Mouse (Mus musculus) cerebellum, postnatal 14 days (tissue): ENCODE data around the gene 2410002F23Rik.
A peak's percentile ranks its signal among the peaks of the same experiment; 100 is the strongest.
"Not testable (repeated sequence)": the region's sequence is repeated elsewhere in the genome, so short reads cannot be mapped to it uniquely, and the experiment has no call there.

Experiments
- DNase-seq, 2 experiments: peaks; one replicate each; pipeline ENCODE4 v3.0.0; 2021; ENCODE audit warnings: mixed read lengths in 2 of 2

Gene 2410002F23Rik

GRCm38 (mm10) chr7:44246055-44246983, at the start of gene 2410002F23Rik, which contains the start of gene 1700028J19Rik:
Gene 2410002F23Rik, plus strand, starts transcription at chr7:44246722.
Gene 1700028J19Rik, minus strand, starts transcription at chr7:44246695.
- DNase-seq, result peak; percentile 96

GRCm38 (mm10) chr7:44197891-44198290, 48.6 kb upstream of the 2410002F23Rik start, which contains the start of gene Klk1b3:
Gene Klk1b3, plus strand, starts transcription at chr7:44198191.
- DNase-seq, result no peak

DNA sequence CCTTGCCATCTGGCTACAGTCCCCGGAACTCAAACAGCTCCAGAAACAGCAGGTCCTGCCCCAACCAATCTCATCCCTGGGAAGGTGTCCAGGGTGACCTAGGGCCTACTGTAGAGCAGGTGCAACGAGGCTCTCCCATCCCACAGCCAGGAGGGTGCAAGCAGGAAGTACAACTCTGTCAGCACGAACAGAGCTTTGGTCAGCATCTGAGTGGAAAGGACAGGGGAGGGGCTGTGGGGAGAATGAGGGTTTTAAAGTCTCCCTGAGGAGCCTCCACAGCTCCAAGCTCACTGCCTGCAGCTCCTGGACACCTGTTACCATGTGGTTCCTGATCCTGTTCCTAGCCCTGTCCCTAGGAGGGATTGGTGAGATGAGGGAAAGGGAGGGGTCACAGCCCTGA, 39.4 kb upstream of the 2410002F23Rik start, which contains the start of gene Klk1b4:
Gene Klk1b4, plus strand, starts transcription at position 301 of the 400 bp plus-strand sequence.
- DNase-seq, result not testable (repeated sequence)

- DNase-seq, result no peak
Observed at GRCm38 (mm10) chr7:44208307-44208706, 38.2 kb upstream of the 2410002F23Rik start.

DNA sequence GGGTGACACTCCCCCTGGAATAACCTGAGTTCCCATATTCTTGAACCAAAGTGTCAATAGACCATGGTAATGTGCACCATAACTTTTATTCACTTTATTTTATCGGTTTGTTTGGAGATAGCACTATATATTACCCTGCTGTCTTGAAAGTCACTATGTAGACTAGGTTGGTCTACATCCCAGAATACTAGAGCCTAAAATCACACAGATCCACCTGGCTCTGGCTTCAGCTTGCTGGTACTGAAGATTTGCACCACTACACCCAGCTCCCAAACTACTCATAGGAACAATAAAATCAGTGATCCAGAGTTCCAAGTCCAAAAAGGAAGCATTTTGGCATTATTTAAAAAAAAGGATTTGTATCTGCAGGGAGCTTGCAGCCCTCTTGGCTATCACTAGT, 30.9 kb upstream of the 2410002F23Rik start, which contains the start of gene Klk1b5:
Gene Klk1b5, plus strand, starts transcription at position 301 of the 400 bp plus-strand sequence.
- DNase-seq, result no peak

DNA sequence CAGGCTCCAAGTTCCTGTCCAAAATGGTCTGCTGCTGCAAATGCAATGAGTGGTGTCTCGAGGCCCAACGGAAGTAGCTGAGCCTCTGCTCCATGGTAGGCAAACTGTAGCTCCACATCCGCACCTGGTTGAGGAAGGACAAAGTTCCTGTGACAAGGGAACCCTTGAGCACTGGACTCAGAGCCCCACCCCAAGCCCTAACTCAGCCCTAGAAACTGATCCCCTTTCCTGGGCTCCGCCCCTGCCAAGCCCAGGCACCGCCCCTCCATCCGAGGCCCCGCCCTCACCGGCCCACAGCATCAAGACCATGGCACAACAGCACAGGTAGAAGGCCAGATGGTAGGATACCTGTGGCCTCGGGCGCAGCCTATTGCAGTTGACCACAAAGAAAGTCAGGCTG, 24.9 kb upstream of the 2410002F23Rik start:
- not testable (repeated sequence) for DNase-seq

DNA sequence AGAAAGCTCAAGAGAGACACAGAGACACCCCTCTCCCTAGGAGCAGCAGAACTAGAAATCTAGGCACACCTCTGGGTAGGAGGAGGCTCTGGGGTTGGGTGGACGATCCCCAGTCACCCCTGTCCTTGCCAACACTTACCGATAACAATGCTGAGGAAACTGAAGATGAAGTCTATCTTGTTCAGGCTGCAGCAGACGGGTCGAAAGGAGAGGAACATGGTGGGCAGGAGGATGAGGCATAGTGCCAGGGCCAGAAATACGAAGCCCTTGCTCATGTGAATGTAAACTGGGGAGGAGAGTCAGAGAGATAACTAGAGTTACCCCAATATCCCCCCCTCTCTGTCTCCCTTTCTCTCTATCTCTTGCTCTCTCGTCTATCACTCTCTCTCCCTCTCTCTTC, 24.2 kb upstream of the 2410002F23Rik start:
- not testable (repeated sequence) for DNase-seq

DNA sequence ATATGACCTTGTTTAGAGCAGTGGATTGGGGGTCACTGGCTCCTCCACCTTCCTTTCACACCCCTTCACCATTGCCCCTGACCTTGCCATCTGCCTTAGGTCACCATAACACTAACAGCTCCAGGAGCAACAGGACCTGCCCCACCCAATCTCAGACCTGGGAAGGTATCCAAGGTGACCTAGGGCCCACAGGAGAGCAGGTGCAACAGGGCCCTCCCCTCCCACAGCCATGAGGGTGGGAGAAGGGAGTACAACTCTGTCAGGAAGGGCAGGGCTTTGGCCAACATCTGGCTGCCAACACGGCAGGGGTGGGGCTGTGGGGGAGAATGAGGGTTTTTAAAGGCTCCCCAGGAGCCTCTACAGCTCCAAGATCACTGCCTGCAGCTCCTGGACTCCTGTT, 21.4 kb upstream of the 2410002F23Rik start, which contains the start of gene Klk1:
Gene Klk1, plus strand, starts transcription at position 285 of the 400 bp plus-strand sequence.
- DNase-seq, result no peak

GRCm38 (mm10) chr7:44235909-44236308, 10.6 kb upstream of the 2410002F23Rik start, which contains the start of gene Gm36864:
Gene Gm36864, plus strand, starts transcription at chr7:44236177.
- DNase-seq, result no peak

- no peak for DNase-seq
Observed at GRCm38 (mm10) chr7:44239913-44240312, 6.6 kb upstream of the 2410002F23Rik start.

DNA sequence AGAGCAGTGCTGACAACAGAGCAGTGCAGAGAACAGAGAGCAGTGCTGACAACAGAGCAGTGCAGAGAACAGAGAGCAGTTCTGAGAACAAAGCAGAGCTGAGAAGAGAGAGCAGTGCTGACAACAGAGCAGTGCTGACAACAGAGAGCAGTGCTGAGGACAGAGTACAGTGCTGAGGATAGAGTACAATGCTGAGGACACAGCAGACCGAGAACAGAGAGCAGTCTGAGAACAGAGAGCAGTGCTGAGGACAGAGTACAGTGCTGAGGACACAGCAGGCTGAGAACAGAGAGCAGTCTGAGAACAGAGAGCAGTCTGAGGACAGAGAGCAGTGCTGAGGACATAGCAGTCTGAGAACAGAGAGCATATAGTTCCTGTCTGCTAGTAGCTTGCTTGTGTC, 5.8 kb upstream of the 2410002F23Rik start:
- DNase-seq, result no peak

GRCm38 (mm10) chr7:44241163-44241562, 5.4 kb upstream of the 2410002F23Rik start:
- no peak for DNase-seq

DNA sequence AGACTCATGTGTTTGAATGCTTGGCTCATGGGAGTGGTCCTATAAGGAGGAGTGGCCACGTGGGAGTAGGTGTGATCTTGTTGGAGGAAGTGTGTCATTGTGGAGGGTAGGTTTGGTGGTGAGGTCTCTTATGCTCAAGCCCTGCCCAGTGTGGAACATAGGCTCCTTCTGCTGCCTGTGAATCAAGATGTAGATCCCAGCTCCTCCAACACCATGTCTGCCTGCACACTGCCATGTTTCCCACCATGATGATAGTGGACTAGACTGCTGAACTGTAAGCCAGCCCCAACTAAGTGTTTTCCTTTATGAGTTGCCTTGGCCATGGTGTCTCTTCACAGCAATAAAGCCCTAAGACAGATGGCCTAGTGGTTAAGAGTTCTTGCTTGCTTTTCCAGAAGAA, 2.4 kb upstream of the 2410002F23Rik start:
- no peak for DNase-seq

- DNase-seq, result peak in 1 of 2 experiments; percentile 76
Observed at GRCm38 (mm10) chr7:44246984-44247470, 505 bp downstream of the 2410002F23Rik start.

- no peak for DNase-seq
Observed at GRCm38 (mm10) chr7:44247971-44248370, 1.4 kb downstream of the 2410002F23Rik start.

- DNase-seq, result no peak
Observed at GRCm38 (mm10) chr7:44249248-44249647, 2.7 kb downstream of the 2410002F23Rik start.

- not testable (repeated sequence) for DNase-seq
Observed at GRCm38 (mm10) chr7:44250732-44251275, 4.3 kb downstream of the 2410002F23Rik start.

DNA sequence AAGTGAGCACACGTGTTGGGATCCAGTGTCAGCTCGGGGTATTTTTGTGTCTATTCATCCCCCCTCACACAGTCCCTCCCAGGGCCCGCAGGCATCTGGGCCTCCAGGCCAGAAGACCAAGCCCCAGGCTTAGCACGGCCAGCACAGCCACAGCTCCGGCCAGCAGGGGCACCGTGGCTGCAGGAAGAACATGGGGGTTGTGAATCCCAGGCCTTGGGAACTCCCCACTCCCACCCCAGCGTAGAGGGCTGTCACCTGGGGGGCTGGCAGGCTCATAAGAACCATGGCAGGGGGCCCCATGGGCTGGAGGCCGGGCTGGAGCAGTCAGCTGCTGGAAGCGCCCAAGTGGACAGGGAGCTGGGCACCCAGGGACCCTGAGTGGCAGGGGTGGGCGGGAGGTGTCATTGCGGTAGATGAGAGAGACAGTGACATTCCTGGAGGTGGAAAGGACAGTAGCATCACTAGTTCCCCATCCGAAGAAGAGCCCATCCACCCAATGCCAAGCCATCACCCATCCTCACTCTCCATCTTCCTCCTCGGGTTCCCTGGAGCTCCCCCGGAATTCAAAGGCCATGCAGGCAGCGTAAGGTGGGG, 6.6 kb downstream of the 2410002F23Rik start:
- DNase-seq, result no peak

DNA sequence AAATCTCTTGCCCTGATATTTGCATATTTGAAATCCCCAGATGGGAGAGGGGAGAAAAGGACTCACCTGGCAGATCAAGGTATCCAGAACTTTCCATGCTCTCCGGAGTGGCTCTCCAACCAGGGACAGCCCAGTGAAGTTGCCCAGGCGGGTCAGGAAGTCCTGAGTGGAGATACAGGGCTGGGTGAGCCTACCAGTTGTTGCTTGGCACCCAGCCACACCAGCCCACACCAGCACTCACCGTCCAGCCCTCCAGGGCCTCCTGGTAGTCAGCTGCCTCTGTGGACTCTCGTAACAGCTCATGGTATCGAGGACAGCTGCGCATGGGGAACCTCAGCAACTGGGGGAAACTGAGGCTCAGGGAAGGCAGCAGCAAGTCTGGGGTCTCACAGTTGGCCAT, 8.4 kb downstream of the 2410002F23Rik start:
- no peak for DNase-seq

- DNase-seq, result no peak
Observed at GRCm38 (mm10) chr7:44257278-44257677, 10.8 kb downstream of the 2410002F23Rik start, which contains the start of gene Acp4. Gene Acp4, minus strand, starts transcription at chr7:44257378.

- no peak for DNase-seq
Observed at GRCm38 (mm10) chr7:44260410-44260809, 13.9 kb downstream of the 2410002F23Rik start.

- no peak for DNase-seq
Observed at GRCm38 (mm10) chr7:44261147-44261546, 14.6 kb downstream of the 2410002F23Rik start, which contains the start of gene Gm15517. Gene Gm15517, plus strand, starts transcription at chr7:44261447.
